Mouse (Mus musculus): ENCODE results near the gene Mettl25.

- no peak for TF ChIP-seq POLR2A (IDR thresholded peaks at IDR 0.05; ENCODE audit: low read depth, low read length)
- TF ChIP-seq CTCF (IDR thresholded peaks at IDR 0.05; ENCODE audit: borderline replicate concordance, insufficient read depth, low read length), result no peak
Measured at GRCm38 (mm10) chr10:105802132-105802531, 39.0 kb downstream of the Mettl25 start.
